Mouse (Mus musculus) heart, postnatal 4 days (tissue): Measurements from ENCODE around the gene Naaa. TPM values are rescaled to one million over a fixed set of nuclear protein-coding genes. Genes with fewer than 3 reads are reported as not detected.

Experiments used
- DNase-seq: peaks from one replicate; pipeline ENCODE4 v3.0.0; 2021
- total RNA-seq, 2 experiments: library from RNA; stranded (reverse); gene quantifications; 2 replicates each; pipeline ENCODE4 v1.2.3; 2021

Naaa gene
- total RNA-seq, 2 experiments from 2014 or later, result 9.9 to 11.3 TPM

DNA sequence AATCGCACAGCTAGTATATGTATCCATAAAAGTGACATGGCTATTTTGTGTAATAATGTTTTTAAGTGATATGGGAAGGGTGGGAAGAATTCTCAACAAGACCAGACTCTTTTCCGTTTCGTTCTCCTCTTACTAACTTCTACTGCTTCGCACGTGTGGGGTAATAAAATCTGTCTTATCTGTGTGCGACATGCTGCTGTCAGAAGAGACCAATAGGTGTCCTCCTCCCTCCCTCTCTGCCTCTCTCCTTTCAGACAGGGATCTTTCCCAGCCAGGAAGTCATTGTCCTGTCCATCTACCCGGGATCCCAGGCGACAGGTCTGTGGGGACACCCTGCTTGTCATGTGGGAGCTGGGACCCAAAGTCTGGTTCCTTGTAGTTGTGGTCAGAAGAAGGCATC is 67.8 kb downstream of the Naaa start:
- DNase-seq, result no peak

Other genes starting within 250 kb of the Naaa start
- gene Cdkl2, start 234.3 kb downstream of the Naaa start, total RNA-seq, result 1 to 10 TPM; 2.2 to 2.4 TPM
- gene G3bp2, start 194.5 kb downstream of the Naaa start, total RNA-seq, result 10 to 100 TPM; 81.1 to 82.9 TPM
- gene Uso1, start 140.2 kb downstream of the Naaa start, total RNA-seq, result 10 to 100 TPM; 46.4 to 47.3 TPM
- not detected for gene U90926, start 62.8 kb downstream of the Naaa start, total RNA-seq
- not detected for gene Ppef2, start 21.9 kb downstream of the Naaa start, total RNA-seq
- gene Sdad1, start 32.3 kb upstream of the Naaa start, total RNA-seq, result 10 to 100 TPM; 20.0 to 21.7 TPM
- gene Cxcl9, start 49.9 kb upstream of the Naaa start, total RNA-seq, result under 1 TPM; 0.26 to 0.74 TPM
- 100 to 1,000 TPM; 284 to 319 TPM for gene Art3, start 53.7 kb upstream of the Naaa start, total RNA-seq
- under 1 TPM in 1 of 2 experiments, not detected in 1; 0.47 TPM for gene Cxcl10, start 70.7 kb upstream of the Naaa start, total RNA-seq
- 10 to 100 TPM; 29.0 to 29.2 TPM for gene Nup54, start 157.0 kb upstream of the Naaa start, total RNA-seq
- 10 to 100 TPM; 83.8 to 88.7 TPM for gene Scarb2, start 228.7 kb upstream of the Naaa start, total RNA-seq